Mouse (Mus musculus): ENCODE data around the gene Sprtn.

DNA sequence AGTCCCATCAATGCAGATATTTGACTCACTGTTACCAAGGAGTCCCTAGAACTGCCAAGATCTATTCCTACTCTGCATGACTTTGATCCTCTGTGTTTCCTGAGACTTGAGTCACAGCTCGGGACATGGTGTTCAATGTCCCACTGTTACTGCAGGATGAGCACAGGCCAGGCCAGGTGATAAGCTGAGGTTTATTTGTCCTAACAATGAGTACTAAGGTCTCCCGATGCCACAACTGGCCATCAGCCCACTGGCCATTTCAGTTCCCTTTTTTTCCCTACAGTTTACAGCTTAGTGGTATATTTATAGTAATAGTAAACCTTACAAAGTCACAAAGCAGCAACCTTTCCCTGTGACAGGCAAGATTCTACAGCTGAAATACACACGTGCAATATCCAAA is 34.7 kb downstream of the Sprtn start:
- TF ChIP-seq POLR2A (IDR thresholded peaks at IDR 0.05; ENCODE audit: control insufficient read depth, extremely low read depth, insufficient read depth, low read length, poor library complexity) (no peak), CTCF (IDR thresholded peaks at IDR 0.05; ENCODE audit: borderline replicate concordance, control insufficient read depth, extremely low read depth, insufficient read depth, low read length, poor library complexity) (no peak)

Data from thymus, adult 2 months (tissue).